Mouse (Mus musculus) neural tube, embryonic 15.5 days (tissue): ENCODE results near the gene Cyp2d11. TPM values are rescaled to one million over a fixed set of nuclear protein-coding genes. Genes with fewer than 3 reads are reported as not detected.
A peak's percentile ranks its signal among the peaks of the same experiment; 100 is the strongest.
"Not testable (repeated sequence)": the region's sequence is repeated elsewhere in the genome, so short reads cannot be mapped to it uniquely, and the experiment has no call there.

Experiments used
- ATAC-seq: fragments of 200-750 bp; cut with Nextera tagmentation; 2 replicates; pipeline ENCODE4 v1.8.0; 2017; ENCODE audit warnings: mild to moderate bottlenecking, moderate TSS enrichment, moderate library complexity; ENCODE audit not compliant: low FRiP score
- H3K27ac ChIP-seq: fragments of 300-500 bp; sonication (generic); replicated peaks from 2 replicates; pipeline ENCODE4 v1.5.1; 2015; ENCODE audit warnings: mild to moderate bottlenecking, inconsistent platforms
- H3K27me3 ChIP-seq: fragments of 300-500 bp; sonication (generic); replicated peaks from 2 replicates; pipeline ENCODE4 v1.6.1; 2015; ENCODE audit warnings: inconsistent platforms
- H3K36me3 ChIP-seq: fragments of 300-500 bp; sonication (generic); 2 replicates; pipeline ENCODE4 v1.6.1; 2015; ENCODE audit warnings: inconsistent platforms
- H3K4me1 ChIP-seq: fragments of 300-500 bp; sonication (generic); 2 replicates; pipeline ENCODE4 v1.6.1; 2015; ENCODE audit warnings: inconsistent platforms
- H3K4me2 ChIP-seq: fragments of 300-500 bp; sonication (generic); 2 replicates; pipeline ENCODE4 v1.6.1; 2015; ENCODE audit warnings: inconsistent platforms, mild to moderate bottlenecking, moderate library complexity
- H3K4me3 ChIP-seq: fragments of 300-500 bp; sonication (generic); replicated peaks from 2 replicates; pipeline ENCODE4 v1.5.1; 2015; ENCODE audit warnings: mild to moderate bottlenecking, inconsistent platforms
- H3K9ac ChIP-seq: fragments of 300-500 bp; sonication (generic); replicated peaks from 2 replicates; pipeline ENCODE4 v1.6.1; 2015; ENCODE audit warnings: mild to moderate bottlenecking, inconsistent platforms
- H3K9me3 ChIP-seq: fragments of 300-500 bp; sonication (generic); replicated peaks from 2 replicates; pipeline ENCODE4 v1.6.1; 2016; ENCODE audit warnings: inconsistent platforms
- WGBS: fragments of 180-500 bp; shearing (Covaris S2); methylation state at CpG from one replicate; pipeline ENCODE4 v1.1.7; 2015; ENCODE audit warnings: mixed read lengths; 5-methylcytosine and 5-hydroxymethylcytosine counted together
- polyA plus RNA-seq: library from polyadenylated mRNA; unstranded; fragments of >200 nt; fragmentation: Nextera tagmentation; extraction: Ambion mirVana; gene quantifications from 2 replicates; pipeline ENCODE4 v1.2.1, GENCODE M21; 2015

The Cyp2d11 gene
- polyA plus RNA-seq, 1 experiment from 2014 or later, result not detected

GRCm38 (mm10) chr15:82407536-82407935 is 13.7 kb upstream of the Cyp2d11 start:
- H3K9ac ChIP-seq, result no peak overlapping the region
- no peaks in the 10 kb centered on the region for H3K36me3 ChIP-seq
- H3K4me1 ChIP-seq, result no peaks in the 10 kb centered on the region
- H3K4me3 ChIP-seq, result no peak overlapping the region
- no peak for ATAC-seq
- H3K9me3 ChIP-seq, result no peaks in the 10 kb centered on the region
- H3K27me3 ChIP-seq, result no peaks in the 10 kb centered on the region
- H3K4me2 ChIP-seq, result no peak overlapping the region
- 82% methylated on average over 4 of the region's 4 CpGs for WGBS
- no peak overlapping the region for H3K27ac ChIP-seq

DNA sequence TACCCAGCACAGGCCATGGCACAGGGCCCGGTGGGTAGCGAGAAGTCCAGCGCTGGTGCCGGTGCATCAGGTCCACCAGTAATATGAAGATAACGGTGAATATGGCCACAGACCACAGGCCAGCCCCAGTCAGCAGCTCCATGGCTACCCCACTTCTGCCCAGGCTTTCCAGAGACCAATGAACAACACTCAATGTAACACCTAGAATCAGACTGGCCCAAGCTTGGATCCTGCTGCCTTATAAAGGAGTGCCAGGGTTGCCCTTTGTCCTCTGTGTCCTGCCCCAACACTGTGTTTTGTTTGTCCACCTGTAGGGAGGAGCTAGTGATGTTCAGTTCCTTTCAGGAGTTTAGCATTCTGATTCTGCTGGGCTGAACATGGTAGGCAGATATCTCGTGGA is 13.2 kb upstream of the Cyp2d11 start, which contains the start of gene Cyp2d10:
Gene Cyp2d10, minus strand, starts transcription at position 215 of the 400 bp plus-strand sequence.
- Histone ChIP-seq H3K36me3 (no peaks in the 10 kb centered on the region), H3K9ac (no peak within 1 kb of the TSS), H3K27me3 (no peaks in the 10 kb centered on the region), H3K4me3 (no peak within 1 kb of the TSS), H3K4me1 (no peaks in the 10 kb centered on the region), H3K27ac (no peak within 1 kb of the TSS), H3K9me3 (no peaks in the 10 kb centered on the region), H3K4me2 (no peak within 1 kb of the TSS)
- 91% methylated on average over 6 of the region's 6 CpGs for WGBS
- no peak for ATAC-seq

GRCm38 (mm10) chr15:82404163-82404562 is 10.3 kb upstream of the Cyp2d11 start:
- no peak overlapping the region for H3K4me2 ChIP-seq
- no peaks in the 10 kb centered on the region for H3K27me3 ChIP-seq
- H3K9me3 ChIP-seq, result no peaks in the 10 kb centered on the region
- H3K36me3 ChIP-seq, result no peaks in the 10 kb centered on the region
- H3K4me3 ChIP-seq, result no peak overlapping the region
- H3K9ac ChIP-seq, result no peak overlapping the region
- ATAC-seq, result no peak
- H3K4me1 ChIP-seq, result no peaks in the 10 kb centered on the region
- H3K27ac ChIP-seq, result no peak overlapping the region
- 90% methylated on average over 3 of the region's 3 CpGs for WGBS

DNA sequence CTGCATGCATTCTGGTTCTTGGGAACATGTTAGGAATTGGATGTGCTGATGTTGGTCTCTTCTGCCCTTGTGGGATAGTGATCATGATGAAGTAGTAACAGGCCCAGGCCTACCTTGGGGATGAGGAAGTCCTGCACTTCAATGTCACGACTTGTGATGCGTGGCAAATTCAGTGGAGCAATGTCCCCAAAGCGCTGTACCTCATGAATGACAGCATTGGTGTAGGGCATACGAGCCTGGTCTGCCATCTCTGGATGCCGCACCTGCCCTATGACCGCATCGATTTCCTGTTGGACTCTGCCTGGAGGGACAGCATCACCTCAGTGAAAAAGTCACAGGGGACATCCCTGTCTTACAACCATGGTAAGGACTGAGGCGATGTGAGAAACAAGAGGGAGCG is 9.8 kb upstream of the Cyp2d11 start:
- no peaks in the 10 kb centered on the region for H3K4me1 ChIP-seq
- no peak overlapping the region for H3K9ac ChIP-seq
- no peaks in the 10 kb centered on the region for H3K36me3 ChIP-seq
- H3K4me3 ChIP-seq, result no peak overlapping the region
- no peak overlapping the region for H3K4me2 ChIP-seq
- WGBS, result 95% methylated on average over 9 of the region's 9 CpGs
- no peaks in the 10 kb centered on the region for H3K9me3 ChIP-seq
- no peak for ATAC-seq
- H3K27me3 ChIP-seq, result no peaks in the 10 kb centered on the region
- H3K27ac ChIP-seq, result no peak overlapping the region

DNA sequence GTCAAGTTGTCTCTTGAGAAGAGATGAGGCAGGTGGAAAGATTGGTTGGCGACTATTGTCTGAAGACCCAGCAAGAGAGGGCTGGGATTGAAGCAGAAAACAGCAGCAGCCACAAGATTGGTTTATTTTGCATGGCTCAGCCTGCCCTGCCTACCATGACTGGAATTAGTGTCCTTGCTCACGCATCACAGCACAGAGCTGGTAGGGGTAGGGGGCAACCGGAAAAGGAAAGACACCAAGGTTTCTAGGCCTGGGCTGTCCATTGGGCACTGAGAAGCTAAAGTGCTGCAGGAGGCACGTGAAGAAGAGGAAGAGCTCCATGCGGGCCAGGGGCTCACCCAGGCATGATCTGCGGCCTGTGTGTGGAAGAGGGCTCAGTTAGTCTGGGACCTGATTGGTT is 8.9 kb upstream of the Cyp2d11 start:
- H3K4me1 ChIP-seq, result no peaks in the 10 kb centered on the region
- ATAC-seq, result no peak
- WGBS, result 89% methylated on average over 6 of the region's 6 CpGs
- no peak overlapping the region for H3K4me3 ChIP-seq
- no peaks in the 10 kb centered on the region for H3K9me3 ChIP-seq
- H3K27me3 ChIP-seq, result no peaks in the 10 kb centered on the region
- H3K9ac ChIP-seq, result no peak overlapping the region
- no peak overlapping the region for H3K27ac ChIP-seq
- no peak overlapping the region for H3K4me2 ChIP-seq
- no peaks in the 10 kb centered on the region for H3K36me3 ChIP-seq

DNA sequence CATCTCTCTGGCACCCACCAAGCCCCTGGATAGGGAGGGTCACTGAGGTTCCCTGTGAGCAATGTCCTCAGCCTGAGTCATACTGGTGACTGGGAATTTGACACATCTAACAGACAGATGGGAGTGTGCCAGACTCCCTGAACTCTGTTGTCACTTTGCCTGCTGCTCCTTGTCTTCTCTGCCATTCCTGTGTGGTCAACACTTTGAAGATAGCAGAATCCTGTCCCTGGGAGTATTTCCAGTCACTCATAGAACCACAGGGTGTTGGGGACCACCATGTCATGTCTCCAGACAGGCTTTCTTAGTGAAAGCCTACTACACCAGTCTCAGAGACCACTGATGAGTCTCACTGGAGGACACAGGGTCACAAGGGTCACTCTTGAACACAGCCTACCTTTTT is 8.3 kb upstream of the Cyp2d11 start:
- ATAC-seq, result no peak

GRCm38 (mm10) chr15:82401516-82401915 is 7.7 kb upstream of the Cyp2d11 start:
- no peak overlapping the region for H3K4me2 ChIP-seq
- WGBS, result 18% methylated on average over 2 of the region's 2 CpGs
- no peaks in the 10 kb centered on the region for H3K4me1 ChIP-seq
- no peak overlapping the region for H3K4me3 ChIP-seq
- no peak overlapping the region for H3K27ac ChIP-seq
- ATAC-seq, result no peak
- H3K27me3 ChIP-seq, result no peaks in the 10 kb centered on the region
- H3K36me3 ChIP-seq, result no peaks in the 10 kb centered on the region
- no peak overlapping the region for H3K9ac ChIP-seq
- H3K9me3 ChIP-seq, result no peaks in the 10 kb centered on the region

More for the DNA sequence above, 8.3 kb upstream of the Cyp2d11 start:
- no peak overlapping the region for H3K9ac ChIP-seq
- H3K27ac ChIP-seq, result no peak overlapping the region
- H3K4me3 ChIP-seq, result no peak overlapping the region
- H3K36me3 ChIP-seq, result no peaks in the 10 kb centered on the region
- H3K9me3 ChIP-seq, result no peaks in the 10 kb centered on the region
- no peaks in the 10 kb centered on the region for H3K4me1 ChIP-seq
- H3K27me3 ChIP-seq, result no peaks in the 10 kb centered on the region
- no peak overlapping the region for H3K4me2 ChIP-seq

GRCm38 (mm10) chr15:82395955-82396354 is 2.1 kb upstream of the Cyp2d11 start:
- not testable (repeated sequence) for H3K4me1 ChIP-seq, H3K36me3 ChIP-seq, ATAC-seq, H3K9me3 ChIP-seq, H3K27me3 ChIP-seq, H3K27ac ChIP-seq, H3K9ac ChIP-seq, H3K4me2 ChIP-seq, H3K4me3 ChIP-seq
- 88% methylated on average over 3 of the region's 3 CpGs for WGBS

DNA sequence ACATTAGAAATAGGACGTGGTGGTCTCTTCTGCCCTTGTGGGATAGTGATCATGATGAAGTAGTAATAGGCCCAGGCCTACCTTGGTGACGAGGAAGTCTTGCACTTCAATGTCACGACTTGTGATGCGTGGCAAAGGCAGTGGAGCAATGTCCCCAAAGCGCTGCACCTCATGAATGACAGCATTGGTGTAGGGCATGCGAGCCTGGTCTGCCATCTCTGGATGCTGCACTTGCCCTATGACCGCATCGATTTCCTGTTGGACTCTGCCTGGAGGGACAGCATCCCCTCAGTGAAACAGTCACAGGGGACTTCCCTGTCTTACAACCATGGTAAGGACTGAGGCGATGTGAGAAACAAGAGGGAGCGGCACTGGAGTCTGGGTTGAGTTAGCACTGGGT is 3.9 kb downstream of the Cyp2d11 start:
- not testable (repeated sequence) for ATAC-seq

GRCm38 (mm10) chr15:82385729-82386128 is 8.1 kb downstream of the Cyp2d11 start:
- H3K27me3 ChIP-seq, result no peaks in the 10 kb centered on the region
- no peak for ATAC-seq
- peaks cover 6% of the 10 kb centered on the region; the same call in 1 of the 2 replicates for H3K4me1 ChIP-seq
- 96% methylated on average over 2 of the region's 2 CpGs for WGBS
- no peak overlapping the region for H3K9ac ChIP-seq
- H3K36me3 ChIP-seq, result no peaks in the 10 kb centered on the region
- H3K27ac ChIP-seq, result no peak overlapping the region
- no peaks in the 10 kb centered on the region for H3K9me3 ChIP-seq
- H3K4me2 ChIP-seq, result no peak overlapping the region
- H3K4me3 ChIP-seq, result no peak overlapping the region

More for the DNA sequence above, 3.9 kb downstream of the Cyp2d11 start:
- H3K4me1 ChIP-seq, H3K4me3 ChIP-seq, H3K27me3 ChIP-seq, H3K9me3 ChIP-seq, H3K9ac ChIP-seq, H3K36me3 ChIP-seq, H3K27ac ChIP-seq, H3K4me2 ChIP-seq: not testable (repeated sequence)
- 94% methylated on average over 10 of the region's 10 CpGs for WGBS

DNA sequence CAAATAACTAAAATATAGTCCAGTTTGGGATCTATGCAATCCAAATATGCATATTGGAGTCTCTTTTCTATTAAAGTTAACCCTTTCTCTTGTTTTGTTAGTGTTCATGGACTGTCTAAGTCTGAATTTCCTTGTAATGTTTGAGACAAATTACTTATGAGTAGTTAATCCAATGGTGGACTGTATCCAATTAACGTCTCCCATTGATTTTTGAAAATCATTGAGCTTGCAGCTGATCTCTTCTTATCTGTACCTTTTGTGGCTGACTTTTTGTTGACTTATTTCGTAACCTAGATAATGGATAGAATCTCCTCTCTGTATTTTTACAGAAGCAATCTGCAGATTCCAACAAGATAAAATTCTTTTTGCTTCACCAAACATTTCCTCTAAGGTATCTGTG is 11.4 kb downstream of the Cyp2d11 start:
- no peak overlapping the region for H3K9ac ChIP-seq
- ATAC-seq, result no peak
- no peaks in the 10 kb centered on the region for H3K9me3 ChIP-seq
- no peak overlapping the region for H3K27ac ChIP-seq
- WGBS, result 96% methylated on average over 2 of the region's 2 CpGs
- H3K4me2 ChIP-seq, result no peak overlapping the region
- no peaks in the 10 kb centered on the region for H3K36me3 ChIP-seq
- H3K4me1 ChIP-seq, result peaks cover 16% of the 10 kb centered on the region
- no peak overlapping the region for H3K4me3 ChIP-seq
- H3K27me3 ChIP-seq, result no peaks in the 10 kb centered on the region

DNA sequence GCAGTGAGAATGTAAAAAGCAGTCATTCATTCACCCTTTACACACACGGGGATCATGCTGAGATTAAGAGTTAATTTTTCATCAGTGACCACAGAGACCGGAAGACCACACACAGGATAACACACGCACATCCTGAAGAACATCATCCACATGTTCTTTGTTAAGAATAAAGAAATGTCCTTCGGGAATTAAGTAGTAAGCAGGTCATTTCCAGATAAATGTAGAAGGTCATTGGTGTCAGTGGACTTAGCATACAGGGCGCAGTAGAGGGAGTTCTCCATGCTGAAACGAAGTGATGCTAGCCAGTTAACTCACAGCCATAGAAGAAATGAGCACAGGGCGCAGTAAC is 13.1 kb downstream of the Cyp2d11 start:
- Histone ChIP-seq H3K4me2 (peak overlapping the region; percentile 67), H3K27me3 (no peaks in the 10 kb centered on the region), H3K9me3 (no peaks in the 10 kb centered on the region), H3K4me1 (peaks cover 19% of the 10 kb centered on the region), H3K27ac (0 out of 2 replicates have a peak overlapping the region, but pooled peaks have one; percentile 51), H3K36me3 (no peaks in the 10 kb centered on the region), H3K4me3 (peak overlapping the region; percentile 35), H3K9ac (peak overlapping the region; percentile 30; the same call in 1 of the 2 replicates)
- 33% methylated on average over 7 of the region's 7 CpGs for WGBS
- 0 out of 2 replicates have a peak, but pooled peaks have one; percentile 14 for ATAC-seq
